Mouse (Mus musculus) bone marrow, adult 2 months (tissue): Measurements from ENCODE around the gene Cpa2.

ENCODE experiments used
- CTCF ChIP-seq: fragments of 200-500 bp; IDR thresholded peaks from 2 replicates; pipeline ENCODE4 v1.5.1; 2011; ENCODE audit warnings: low read length, control low read depth; ENCODE audit not compliant: control insufficient read depth, insufficient read depth
- POLR2A ChIP-seq: fragments of 200-500 bp; IDR thresholded peaks from 2 replicates; pipeline ENCODE4 v1.6.1; 2011; ENCODE audit warnings: low read depth, mild to moderate bottlenecking, control low read depth, low read length, borderline replicate concordance; ENCODE audit not compliant: control insufficient read depth

GRCm38 (mm10) chr6:30605111-30605510 lies 63.7 kb downstream of the Cpa2 start:
- TF ChIP-seq POLR2A, result no peak
- no peak for TF ChIP-seq CTCF
